Mouse (Mus musculus) urinary bladder, postnatal 36 days (tissue): ENCODE measurements around the gene Bcorl1.
"Not testable (repeated sequence)": the region's sequence is repeated elsewhere in the genome, so short reads cannot be mapped to it uniquely, and the experiment has no call there.

Experiments used
- DNase-seq, 2 experiments: peaks; one replicate each; pipeline ENCODE4 v3.0.0; 2022; ENCODE audit warnings: low spot score in 2 of 2, mixed read lengths in 1 of 2

The Bcorl1 gene

DNA sequence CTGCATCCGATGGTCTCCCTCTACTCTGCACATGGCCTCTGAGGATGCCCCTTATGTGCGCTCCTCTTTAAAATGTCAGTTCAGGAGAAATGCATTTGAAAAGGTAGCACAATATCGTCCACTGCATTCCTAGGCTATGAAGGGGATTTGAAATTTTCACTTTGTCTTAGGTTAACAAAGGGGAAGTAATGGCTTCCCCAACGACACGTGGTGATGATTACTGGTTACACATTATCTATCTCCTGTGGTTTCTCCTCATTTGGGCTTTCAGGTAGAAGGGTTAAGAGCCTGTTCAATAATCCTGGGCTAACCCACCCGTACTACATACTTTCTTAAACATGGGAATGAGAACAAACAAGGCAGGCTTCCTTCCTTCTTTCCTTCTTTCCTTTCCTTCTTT lies 48.2 kb downstream of the Bcorl1 start:
- no peak for DNase-seq

GRCm38 (mm10) chrX:48399994-48400393 lies 58.8 kb downstream of the Bcorl1 start:
- DNase-seq = no peak

GRCm38 (mm10) chrX:48405141-48405540 lies 64.0 kb downstream of the Bcorl1 start:
- DNase-seq = no peak

DNA sequence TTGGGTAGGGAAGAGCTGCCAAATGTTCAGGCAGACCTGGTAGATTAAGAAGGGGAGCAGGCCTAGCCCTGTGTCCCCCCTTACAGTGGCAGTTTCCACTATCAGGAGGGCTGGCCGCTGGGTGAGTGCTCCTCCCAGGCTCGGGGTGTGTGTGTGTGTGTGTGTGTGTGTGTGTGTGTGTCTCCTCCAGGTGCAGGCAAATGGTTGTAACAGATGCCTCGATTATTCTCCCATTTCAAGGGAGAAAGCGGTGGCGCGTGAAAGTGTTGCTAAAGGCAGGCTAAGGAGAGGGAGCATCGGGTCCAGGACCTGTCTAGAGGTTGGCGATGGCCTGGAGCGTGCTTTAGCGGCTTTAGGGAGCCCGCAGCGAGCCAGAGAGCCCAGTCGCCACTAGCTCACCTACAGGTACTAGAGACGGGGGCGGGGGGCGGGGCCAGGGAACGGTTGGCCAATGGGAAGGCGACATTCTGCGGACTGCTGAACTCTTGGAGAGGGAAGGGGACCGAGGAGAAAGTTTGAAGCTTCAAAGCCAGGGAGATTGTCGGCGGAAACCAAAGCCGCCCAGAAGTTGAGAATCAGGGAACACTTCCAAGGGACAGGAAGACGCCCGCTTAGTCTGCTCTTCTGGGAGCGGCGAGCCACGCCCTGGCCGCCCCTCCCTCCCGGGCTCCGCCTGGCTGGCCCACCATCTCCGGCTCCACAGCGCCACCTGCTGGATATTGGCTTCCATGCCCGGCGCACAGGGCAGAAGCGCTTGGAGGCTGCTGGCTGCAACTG lies 68.6 kb downstream of the Bcorl1 start:
- DNase-seq = peak; percentile 81 to 86

DNA sequence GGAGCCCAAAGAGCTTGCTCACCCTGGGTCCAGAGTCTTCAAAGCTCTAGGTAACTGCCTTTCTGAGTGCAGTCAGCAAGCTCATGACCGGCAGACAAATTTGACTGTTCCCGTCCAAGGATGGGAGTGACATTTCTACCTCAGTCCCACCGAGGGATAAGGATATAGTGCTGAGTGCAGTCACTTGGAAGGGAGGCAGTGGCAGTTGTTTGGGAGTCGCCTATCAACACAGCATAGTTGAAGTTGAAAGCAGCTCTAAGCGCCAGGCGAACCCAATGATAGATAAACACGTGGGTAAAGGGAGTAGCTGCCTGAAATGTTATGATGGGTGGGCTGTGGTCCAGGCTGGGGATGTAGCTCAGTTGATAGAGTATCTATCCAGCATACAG lies 69.2 kb downstream of the Bcorl1 start:
- no peak for DNase-seq

- DNase-seq = no peak
These were observed 71.5 kb downstream of the Bcorl1 start for GRCm38 (mm10) chrX:48412629-48413028.

DNA sequence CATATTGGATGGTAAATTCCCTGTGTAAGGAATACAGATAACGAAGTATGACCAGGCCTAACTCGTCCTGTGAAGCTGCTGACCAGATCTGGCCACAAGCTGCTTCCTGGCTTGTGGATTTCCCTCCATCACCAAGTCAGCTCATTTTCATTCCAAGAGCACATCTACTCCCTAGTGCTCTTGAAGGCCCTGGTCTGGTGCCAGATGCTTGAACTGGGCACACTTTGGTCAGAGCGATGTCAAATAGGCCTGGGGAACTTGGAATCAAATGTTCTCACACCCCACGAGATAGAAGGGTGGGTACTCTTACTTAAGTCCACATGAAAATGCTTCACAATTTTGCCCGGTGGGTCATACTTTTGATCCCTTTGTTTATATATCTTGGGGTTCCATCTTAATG lies 73.1 kb downstream of the Bcorl1 start:
- DNase-seq = no peak

DNA sequence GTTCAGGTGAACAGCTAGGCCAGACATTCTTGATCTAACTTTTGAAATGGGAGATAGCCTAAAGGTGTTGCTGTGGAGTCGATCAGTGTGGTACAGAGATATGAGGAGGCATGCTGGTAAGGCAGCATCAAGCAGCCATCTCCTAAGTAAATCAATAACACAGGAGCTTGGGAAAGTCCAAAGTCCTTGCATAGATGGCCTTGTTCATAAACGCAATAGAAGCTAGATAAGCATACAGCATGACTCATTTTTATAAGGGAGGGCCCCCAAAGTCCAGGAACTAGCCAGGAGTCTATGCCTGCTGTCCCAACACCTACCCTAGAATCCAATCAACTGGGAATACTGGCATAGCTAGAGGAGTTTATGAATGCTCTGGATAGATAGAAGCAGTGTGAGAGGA lies 77.3 kb downstream of the Bcorl1 start:
- DNase-seq = no peak

GRCm38 (mm10) chrX:48422986-48423385 lies 81.8 kb downstream of the Bcorl1 start:
- DNase-seq = peak; percentile 42 to 73

DNA sequence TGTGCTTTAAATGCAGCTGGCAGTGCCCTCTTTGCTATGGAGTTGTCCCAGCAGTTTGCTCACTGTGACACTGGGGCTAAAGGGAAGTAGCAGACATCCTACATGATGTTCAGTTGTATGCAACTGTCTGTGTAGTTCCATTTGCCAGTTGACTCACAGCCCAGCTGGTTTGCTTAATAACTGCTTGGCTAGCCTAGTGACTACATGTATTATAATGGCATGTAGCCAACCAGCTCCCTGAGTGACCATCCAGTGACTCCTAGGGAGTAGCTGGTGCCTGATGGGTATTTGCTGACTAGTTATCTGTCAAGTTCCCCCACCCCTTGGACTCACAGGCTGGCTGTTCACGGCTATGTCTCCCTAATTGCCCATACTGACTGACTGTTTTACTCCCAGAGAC lies 82.5 kb downstream of the Bcorl1 start:
- DNase-seq = peak in 1 of 2 experiments; percentile 38

- DNase-seq = no peak
These were observed 83.4 kb downstream of the Bcorl1 start for GRCm38 (mm10) chrX:48424583-48424982.

DNA sequence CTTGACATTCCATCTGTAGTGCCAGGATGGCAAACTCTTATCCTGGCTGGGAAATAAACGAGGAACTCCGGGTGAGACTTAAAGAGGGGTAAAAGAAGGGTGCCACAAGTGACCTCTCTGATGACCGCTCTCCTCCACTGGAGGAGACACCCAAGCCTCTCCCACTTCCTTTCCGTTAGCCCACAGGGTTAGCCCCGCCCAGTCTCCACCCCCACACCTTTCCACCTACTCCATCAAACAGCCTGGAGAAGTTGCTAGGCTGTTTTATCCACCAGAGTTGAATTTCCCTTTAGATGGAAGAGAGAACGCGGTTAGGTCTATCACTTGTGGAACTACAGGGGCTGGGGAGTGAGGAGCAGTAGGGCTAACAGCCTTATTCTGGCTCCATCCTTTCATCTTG lies 84.1 kb downstream of the Bcorl1 start:
- DNase-seq = peak in 1 of 2 experiments; percentile 25

- DNase-seq = no peak
These were observed 87.1 kb downstream of the Bcorl1 start for GRCm38 (mm10) chrX:48428241-48428640.

GRCm38 (mm10) chrX:48428642-48429041 lies 87.5 kb downstream of the Bcorl1 start:
- DNase-seq = no peak

- DNase-seq = no peak
These were observed 87.9 kb downstream of the Bcorl1 start for GRCm38 (mm10) chrX:48429100-48429499.

DNA sequence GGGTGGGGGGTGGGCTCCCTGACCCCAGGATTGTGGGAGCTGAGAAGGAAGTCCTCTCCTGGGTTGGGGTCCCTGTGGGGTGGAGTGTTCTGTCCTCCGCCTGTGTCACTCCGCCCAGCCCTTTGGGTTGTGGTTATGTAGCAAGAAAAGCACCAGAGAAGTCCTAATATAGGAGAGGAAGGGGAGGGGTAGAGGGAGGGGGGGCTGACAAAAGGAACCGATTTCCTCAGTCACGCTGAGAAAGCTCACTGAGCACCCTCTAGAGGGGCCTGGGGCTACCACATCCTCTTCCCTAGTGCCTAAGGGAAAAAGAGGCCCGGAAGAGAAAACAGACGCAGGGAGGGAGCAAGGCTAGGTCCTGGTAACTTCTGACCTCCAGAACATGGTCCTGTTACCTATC lies 88.4 kb downstream of the Bcorl1 start:
- DNase-seq = no peak

- DNase-seq = no peak
These were observed 91.7 kb downstream of the Bcorl1 start for GRCm38 (mm10) chrX:48432599-48433526.

- no peak for DNase-seq
These were observed 92.4 kb downstream of the Bcorl1 start for GRCm38 (mm10) chrX:48433527-48433899.

DNA sequence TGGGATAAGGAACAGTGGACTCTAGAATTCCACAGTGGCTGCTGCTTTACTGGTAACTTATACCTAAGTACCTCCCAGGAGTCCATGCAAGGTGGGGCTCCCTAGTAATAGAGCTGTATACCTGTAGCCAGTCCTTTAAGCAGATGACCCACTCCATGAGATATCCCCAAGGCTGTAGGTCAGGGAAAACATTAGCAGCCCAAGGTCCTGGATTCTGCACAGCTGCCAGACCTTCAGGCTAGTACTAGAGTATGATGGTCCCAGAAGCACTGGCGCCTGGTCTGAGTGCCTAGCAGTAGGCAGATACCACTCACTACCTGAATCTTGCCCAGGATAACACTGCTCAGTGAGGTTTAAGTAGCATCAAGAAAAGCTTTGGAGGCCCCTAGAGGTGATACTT lies 93.1 kb downstream of the Bcorl1 start:
- DNase-seq = no peak

GRCm38 (mm10) chrX:48435477-48435900 lies 94.3 kb downstream of the Bcorl1 start:
- no peak for DNase-seq

GRCm38 (mm10) chrX:48436082-48436481 lies 94.9 kb downstream of the Bcorl1 start:
- DNase-seq = not testable (repeated sequence)

DNA sequence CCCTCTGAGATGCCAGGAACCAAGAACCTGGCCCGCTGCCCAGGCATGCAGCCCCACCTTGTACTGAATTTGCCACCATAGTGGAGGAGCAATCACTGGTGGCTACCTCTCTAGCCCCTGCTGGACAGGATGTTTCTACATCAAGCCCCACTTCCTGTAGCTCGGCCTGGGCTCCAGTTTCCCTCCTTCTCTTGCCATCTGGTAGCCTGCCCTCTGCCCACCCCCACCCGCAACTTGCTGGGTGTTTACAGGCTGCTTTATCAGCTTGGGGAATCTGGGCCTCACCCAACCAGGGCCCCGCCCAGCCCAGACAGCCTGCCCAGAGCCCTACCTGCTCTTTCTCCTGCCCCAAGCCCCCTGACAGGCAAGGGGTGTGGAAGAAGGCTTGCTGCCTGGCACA lies 97.9 kb downstream of the Bcorl1 start:
- no peak for DNase-seq

GRCm38 (mm10) chrX:48441548-48441947 lies 100.4 kb downstream of the Bcorl1 start:
- DNase-seq = no peak
